Mouse (Mus musculus): ENCODE measurements around the gene Agbl3.

DNA sequence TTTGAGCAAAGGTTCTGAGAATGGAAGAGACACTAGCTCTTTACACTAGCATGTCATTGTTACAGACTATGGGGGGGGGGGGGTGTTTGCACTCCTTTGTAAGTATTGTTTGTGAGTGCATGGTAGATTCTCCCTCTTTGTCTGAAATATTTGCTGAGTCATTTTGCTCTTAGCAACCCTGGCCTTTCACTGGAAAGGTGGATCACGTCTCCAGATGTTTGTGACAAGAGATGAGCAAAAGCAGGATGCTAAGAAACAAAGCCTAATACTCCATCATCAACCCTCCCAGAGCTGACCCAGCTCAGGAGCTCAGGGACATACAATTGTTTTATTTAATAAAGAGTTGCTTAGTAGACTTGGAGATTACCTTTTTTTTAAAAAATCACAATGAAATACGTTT is 43.3 kb upstream of the Agbl3 start:
- TF ChIP-seq POLR2A (IDR thresholded peaks at IDR 0.05; ENCODE audit: borderline replicate concordance, insufficient read depth, low read length) = no peak
- TF ChIP-seq CTCF (IDR thresholded peaks at IDR 0.05; ENCODE audit: borderline replicate concordance, insufficient read depth, low read depth, low read length) = no peak

Data from cerebellum, adult 2 months (tissue).